Mouse (Mus musculus): Measurements from ENCODE around the gene Epas1.

Gene Epas1

GRCm38 (mm10) chr17:86832562-86833327 is 79.2 kb downstream of the Epas1 start:
- no peak for DNase-seq

DNA sequence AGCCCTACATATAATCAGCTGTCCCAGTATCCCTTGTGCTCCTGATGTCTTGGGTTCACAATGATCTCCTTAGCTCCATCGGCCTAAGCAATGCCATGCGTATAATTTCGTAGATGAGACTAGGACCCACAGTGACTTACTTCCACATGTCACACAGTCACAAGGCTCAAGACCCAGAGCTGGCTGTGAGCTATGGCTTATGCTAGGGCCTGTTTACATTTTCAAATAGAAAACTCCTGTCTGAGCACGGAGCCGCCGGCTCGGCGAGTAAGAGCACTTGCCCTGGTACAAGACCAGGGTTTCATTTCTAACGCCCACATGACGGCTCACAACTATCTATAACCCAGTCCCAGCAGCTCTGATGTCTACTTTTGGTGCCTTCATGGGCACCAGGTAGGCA is 80.4 kb downstream of the Epas1 start:
- DNase-seq: no peak

DNA sequence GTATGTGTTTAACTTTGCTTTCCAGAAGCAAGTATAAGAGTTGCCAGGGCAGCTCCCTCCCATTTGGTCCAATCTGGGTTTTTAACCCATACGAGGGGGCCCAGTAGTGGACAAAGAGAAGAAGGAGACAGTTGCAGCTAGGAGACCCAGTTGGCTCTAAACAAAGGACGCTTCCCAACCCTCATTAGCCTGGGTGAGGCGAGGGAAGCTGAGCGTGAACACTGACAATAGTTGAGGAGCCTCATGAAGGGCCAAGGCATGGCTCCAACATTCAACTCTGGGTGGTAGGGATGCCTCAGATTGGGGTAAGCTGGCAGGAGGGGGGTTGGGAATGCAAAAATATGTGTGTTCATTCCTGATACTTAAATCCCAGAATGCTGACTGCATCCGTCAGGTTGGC is 85.8 kb downstream of the Epas1 start:
- DNase-seq: no peak

- DNase-seq: no peak
These were observed 97.3 kb downstream of the Epas1 start for GRCm38 (mm10) chr17:86850700-86851337.

DNA sequence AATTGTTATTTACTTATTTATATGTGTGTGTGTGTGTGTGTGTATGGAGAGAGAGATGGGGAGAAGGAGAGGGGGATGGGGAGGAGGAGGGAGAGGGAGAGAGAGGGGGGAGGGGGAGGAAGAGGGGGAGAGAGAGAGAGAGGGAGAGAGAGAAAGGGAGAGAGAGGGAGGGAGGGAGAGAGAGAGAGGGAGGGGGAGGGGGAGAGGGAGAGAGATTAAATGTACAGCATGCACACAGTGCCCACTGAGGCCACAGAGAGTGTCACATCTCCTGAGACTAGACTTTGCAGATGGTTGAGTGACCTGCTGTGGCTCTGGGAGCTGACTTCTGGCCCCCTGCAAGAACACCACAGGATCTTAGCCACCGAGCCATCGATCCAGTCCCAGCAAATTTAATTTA is 98.3 kb downstream of the Epas1 start:
- no peak for DNase-seq

- DNase-seq: no peak
These were observed 99.1 kb downstream of the Epas1 start for GRCm38 (mm10) chr17:86852591-86853031.

DNA sequence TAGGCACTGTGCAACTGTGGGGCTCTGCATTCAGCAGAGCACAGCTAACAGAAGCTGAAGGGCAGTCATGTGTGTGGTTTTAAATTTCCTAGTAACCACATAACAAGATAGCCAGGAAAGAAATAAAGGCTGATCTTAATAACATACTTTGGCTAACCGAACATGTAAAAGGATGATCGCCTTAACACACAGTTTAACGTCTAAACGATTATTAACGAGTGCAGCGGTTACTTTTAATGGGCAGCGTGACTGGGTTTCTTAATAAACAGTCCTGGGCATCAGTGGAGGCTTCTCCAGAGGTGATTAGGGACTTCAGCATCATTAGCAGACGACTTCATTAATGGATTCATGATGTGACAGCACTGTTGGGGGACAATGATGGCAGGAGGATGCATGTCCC is 117.1 kb downstream of the Epas1 start:
- no peak for DNase-seq

- DNase-seq: no peak
These were observed 119.1 kb downstream of the Epas1 start for GRCm38 (mm10) chr17:86872643-86873042.

DNA sequence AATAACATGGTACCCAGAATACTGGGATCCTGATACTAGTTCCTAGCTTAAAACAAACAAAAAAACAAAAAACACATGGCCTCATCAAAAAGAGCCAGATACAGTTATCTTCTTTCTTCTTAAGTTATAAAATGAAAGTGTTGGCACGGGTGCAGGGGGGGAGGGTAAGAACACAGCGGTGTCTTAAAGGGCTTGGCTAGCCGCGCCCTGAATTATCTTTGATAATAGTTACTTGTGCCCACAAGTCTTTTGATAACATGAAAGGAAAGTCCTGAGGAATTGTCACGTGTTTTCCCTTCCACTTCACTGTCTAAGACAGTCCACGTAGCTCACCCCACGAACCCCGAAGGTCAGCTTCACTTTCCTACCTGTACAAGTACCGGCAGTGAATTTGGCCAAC is 123.4 kb downstream of the Epas1 start:
- no peak for DNase-seq

- DNase-seq: no peak
These were observed 124.2 kb downstream of the Epas1 start for GRCm38 (mm10) chr17:86877747-86878146.

DNA sequence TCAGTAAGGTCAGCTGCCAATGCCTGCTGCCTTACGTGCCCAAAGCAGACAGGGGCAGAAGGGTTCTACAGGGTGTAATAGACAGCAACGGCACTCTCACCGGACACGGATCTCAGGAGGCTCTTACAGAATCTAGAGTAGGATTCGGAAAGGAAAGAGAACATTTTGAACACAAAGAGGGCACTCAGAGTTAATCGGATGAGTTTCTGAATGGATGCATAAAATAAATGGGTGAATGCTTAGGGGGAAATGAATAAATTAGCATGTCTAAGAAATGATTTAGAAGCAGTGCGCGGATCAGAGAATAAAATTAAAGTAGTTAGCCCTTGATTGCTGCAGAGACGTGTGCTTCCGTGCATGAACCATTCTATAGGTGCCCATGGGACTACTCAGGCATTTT is 126.6 kb downstream of the Epas1 start:
- no peak for DNase-seq

- DNase-seq: no peak
These were observed 127.1 kb downstream of the Epas1 start for GRCm38 (mm10) chr17:86880461-86881044.
